Mouse (Mus musculus): ENCODE measurements at regions not wholly inside any gene's neighbourhood (a gene's known extent, or its start where the extent isn't known, plus 50 kb on each side); places are given as distances from the start of the nearest gene placed in this dataset.
"Not testable (repeated sequence)": the region's sequence is repeated elsewhere in the genome, so short reads cannot be mapped to it uniquely, and the experiment has no call there.

DNA sequence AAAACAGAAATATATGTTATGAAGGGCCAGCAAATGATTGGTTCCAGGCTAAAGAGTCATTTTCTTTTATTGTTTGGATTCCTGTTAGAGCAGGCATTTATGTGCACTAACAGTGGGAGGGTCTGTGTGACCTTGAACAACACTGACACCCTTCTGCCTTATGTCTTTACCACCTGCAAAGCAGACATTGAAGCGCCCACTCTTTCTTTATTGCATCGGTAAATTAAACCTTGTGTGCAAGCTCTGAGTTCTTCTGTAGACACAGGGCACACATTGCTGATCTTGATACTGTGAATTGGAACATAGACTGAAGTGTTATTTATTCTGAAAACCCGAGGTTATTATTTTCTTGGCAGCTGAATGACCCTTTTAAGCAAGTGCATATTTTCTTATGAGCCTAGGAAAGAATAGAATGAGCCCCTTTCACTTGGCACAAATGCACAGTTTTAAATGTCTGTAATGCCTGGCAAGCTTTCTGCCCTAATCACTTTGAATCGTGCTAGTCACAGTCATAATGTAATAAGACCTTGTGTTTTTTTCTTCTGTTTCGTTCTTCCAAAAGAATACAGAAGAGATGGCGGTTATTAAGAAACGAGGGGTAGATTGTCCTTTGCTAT is 125.1 kb upstream of the Cobl start:
- no peaks in the 10 kb centered on the region for H3K9me3 ChIP-seq (ENCODE audit: control insufficient read depth, low read length)
- no peaks in the 10 kb centered on the region for H3K27me3 ChIP-seq (ENCODE audit: control insufficient read depth, insufficient read depth, low read length)
- no peak overlapping the region for H3K4me2 ChIP-seq (ENCODE audit: low read depth, severe bottlenecking)
- DNase-seq (ENCODE audit: low spot score) (no peak), ATAC-seq (ENCODE audit: insufficient number of reproducible peaks, low FRiP score, low TSS enrichment, low read depth) (0 out of 2 replicates have a peak, but pooled peaks have one; percentile 39)
- H3K4me3 ChIP-seq (ENCODE audit: low read depth, low read length), result no peak overlapping the region
- H3K4me1 ChIP-seq (ENCODE audit: control insufficient read depth, insufficient read depth, low read length), result no peaks in the 10 kb centered on the region
- H3K36me3 ChIP-seq (ENCODE audit: control insufficient read depth, insufficient read depth, low read length), result no peaks in the 10 kb centered on the region
- no peak overlapping the region for H3K27ac ChIP-seq (replicated peaks; ENCODE audit: low read depth, low read length)
- H3K9ac ChIP-seq (ENCODE audit: low read length), result no peak overlapping the region
- WGBS, result 68% methylated on average over 7 of the region's 7 CpGs

DNA sequence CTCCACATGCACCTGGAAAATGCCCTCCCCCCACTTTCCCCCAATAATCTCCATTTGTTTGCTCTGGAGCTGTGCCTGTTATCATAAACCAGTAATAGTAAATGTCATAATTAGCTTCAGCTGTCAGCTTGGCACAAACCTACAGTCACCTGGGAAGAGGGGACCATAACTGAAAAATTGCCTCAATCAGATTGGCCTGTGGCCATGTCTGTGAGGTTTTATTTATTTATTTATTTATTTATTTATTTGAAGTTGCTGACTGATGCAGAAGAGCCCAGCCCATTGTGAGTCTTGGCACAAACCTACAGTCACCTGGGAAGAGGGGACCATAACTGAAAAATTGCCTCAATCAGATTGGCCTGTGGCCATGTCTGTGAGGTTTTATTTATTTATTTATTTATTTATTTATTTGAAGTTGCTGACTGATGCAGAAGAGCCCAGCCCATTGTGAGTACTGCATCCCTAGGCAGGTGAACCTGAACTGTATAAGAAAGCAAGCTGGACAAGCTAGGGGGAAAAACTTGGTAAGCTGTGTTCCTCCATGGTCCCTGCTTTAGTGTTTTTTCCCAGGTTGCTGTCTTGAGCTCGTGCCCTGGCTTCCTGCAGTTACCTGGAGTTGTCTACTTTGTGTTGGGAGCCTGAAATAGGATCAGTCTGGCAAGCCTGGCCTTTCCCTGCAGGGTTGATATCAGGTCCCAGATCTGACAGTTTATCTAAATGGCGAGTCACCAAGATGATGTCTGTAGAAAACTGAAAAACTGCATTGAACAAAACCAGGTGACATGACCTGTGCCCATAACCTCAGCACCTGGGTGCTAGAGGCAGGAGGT is 120.3 kb upstream of the Cobl start:
- H3K27ac ChIP-seq (replicated peaks; ENCODE audit: low read depth, low read length), result not testable (repeated sequence)

DNA sequence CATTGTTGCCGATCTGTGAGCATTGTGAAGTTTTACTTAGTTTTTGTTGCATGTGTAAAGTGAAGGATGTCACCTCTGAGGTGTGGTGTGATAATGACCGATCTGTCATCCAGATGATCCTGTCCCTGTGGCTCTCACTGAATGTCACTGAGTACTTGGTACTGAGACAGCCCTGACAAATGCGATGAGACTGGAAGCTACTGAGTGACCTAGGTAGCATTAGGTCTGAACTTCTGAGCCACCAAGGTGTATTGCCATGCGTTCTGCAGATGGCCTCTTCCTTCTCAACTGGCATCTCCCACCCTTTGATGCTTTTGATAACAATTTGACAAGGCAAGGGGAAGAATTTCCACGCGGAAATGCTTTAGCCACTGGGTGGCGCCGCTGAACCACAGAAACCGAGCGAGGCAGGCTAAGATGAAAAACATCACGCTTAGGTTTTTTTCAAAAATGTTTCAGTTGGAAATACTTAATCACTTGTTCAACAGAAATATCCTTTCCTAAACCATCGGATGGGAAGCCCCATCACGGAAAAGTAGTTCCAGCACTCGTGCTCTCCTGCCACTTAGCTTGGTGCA is 114.3 kb upstream of the Cobl start:
- ATAC-seq (ENCODE audit: insufficient number of reproducible peaks, low FRiP score, low TSS enrichment, low read depth) (no peak), DNase-seq (ENCODE audit: low spot score) (peak; percentile 73)
- 43% methylated on average over 14 of the region's 14 CpGs for WGBS

More for the DNA sequence above, 120.3 kb upstream of the Cobl start:
- not testable (repeated sequence) for H3K36me3 ChIP-seq (ENCODE audit: control insufficient read depth, insufficient read depth, low read length); H3K27me3 ChIP-seq (ENCODE audit: control insufficient read depth, insufficient read depth, low read length); H3K4me1 ChIP-seq (ENCODE audit: control insufficient read depth, insufficient read depth, low read length); H3K4me3 ChIP-seq (ENCODE audit: low read depth, low read length); H3K4me2 ChIP-seq (ENCODE audit: low read depth, severe bottlenecking); H3K9me3 ChIP-seq (ENCODE audit: control insufficient read depth, low read length); H3K9ac ChIP-seq (ENCODE audit: low read length); ATAC-seq (ENCODE audit: insufficient number of reproducible peaks, low FRiP score, low TSS enrichment, low read depth); DNase-seq (ENCODE audit: low spot score)
- 83% methylated on average over 2 of the region's 2 CpGs for WGBS

DNA sequence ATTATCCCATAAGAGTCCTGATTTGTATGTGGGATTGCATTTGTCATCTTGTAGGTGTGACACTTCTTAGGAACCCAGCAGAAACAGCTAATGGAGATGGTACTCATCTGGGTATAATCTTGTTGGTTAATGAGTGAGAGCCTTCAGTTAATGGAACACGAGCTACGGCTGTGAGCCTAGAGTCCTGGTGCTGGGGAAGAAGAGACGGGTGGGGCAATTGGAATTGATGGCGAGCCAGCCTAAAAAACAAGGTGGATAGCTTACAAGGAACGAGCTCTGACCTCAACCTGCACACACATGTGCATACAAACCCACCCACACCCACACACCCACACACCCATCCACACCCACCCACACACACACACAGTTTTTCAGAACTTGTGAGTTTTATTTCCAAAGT is 94.9 kb upstream of the Cobl start:
- DNase-seq (ENCODE audit: low spot score), result no peak
- Histone ChIP-seq H3K4me2 (ENCODE audit: low read depth, severe bottlenecking) (no peak overlapping the region), H3K27ac (replicated peaks; ENCODE audit: low read depth, low read length) (no peak overlapping the region), H3K4me3 (ENCODE audit: low read depth, low read length) (no peak overlapping the region), H3K4me1 (ENCODE audit: control insufficient read depth, insufficient read depth, low read length) (no peaks in the 10 kb centered on the region), H3K9ac (ENCODE audit: low read length) (no peak overlapping the region), H3K9me3 (ENCODE audit: control insufficient read depth, low read length) (no peaks in the 10 kb centered on the region), H3K36me3 (ENCODE audit: control insufficient read depth, insufficient read depth, low read length) (no peaks in the 10 kb centered on the region), H3K27me3 (ENCODE audit: control insufficient read depth, insufficient read depth, low read length) (no peaks in the 10 kb centered on the region)
- 81% methylated on average over 5 of the region's 5 CpGs for WGBS
- ATAC-seq (ENCODE audit: insufficient number of reproducible peaks, low FRiP score, low TSS enrichment, low read depth), result no peak

More for the DNA sequence above, 114.3 kb upstream of the Cobl start:
- H3K36me3 ChIP-seq (ENCODE audit: control insufficient read depth, insufficient read depth, low read length), result no peaks in the 10 kb centered on the region
- H3K27ac ChIP-seq (replicated peaks; ENCODE audit: low read depth, low read length), result no peak overlapping the region
- H3K4me2 ChIP-seq (ENCODE audit: low read depth, severe bottlenecking), result no peak overlapping the region
- H3K4me1 ChIP-seq (ENCODE audit: control insufficient read depth, insufficient read depth, low read length), result no peaks in the 10 kb centered on the region
- no peaks in the 10 kb centered on the region; the same call in 1 of the 2 replicates for H3K9me3 ChIP-seq (ENCODE audit: control insufficient read depth, low read length)
- no peak overlapping the region for H3K9ac ChIP-seq (ENCODE audit: low read length)
- no peaks in the 10 kb centered on the region for H3K27me3 ChIP-seq (ENCODE audit: control insufficient read depth, insufficient read depth, low read length)
- H3K4me3 ChIP-seq (ENCODE audit: low read depth, low read length), result no peak overlapping the region

DNA sequence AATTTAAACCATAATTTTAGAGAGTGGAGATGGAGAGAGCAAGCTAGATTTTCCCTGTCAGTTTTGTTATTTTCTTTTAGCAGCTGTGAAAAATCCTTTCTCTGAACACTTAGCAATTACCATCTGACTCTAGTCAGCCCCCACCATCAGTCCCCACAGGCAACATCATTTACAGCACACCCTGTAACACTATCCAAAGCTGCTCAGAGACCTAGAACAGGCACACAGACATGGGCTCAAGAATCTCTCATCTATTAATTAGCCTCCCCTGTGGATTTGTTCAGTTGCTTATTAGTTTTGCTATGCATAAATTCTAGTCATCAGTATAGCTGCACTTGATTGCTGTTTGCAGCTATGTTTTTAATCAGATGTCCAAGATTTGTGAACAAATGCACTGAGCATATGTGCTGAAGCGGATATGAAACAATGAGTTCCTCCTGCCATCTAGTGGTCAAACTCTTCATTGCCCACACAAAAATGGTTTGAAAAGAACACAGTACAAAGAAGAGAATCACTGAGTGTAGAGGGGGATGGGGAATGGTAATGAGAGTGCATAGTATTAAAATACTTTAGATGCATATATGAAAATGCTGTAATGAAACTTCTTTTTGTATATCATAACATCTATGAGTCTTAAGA is 94.4 kb upstream of the Cobl start:
- Histone ChIP-seq H3K36me3 (ENCODE audit: control insufficient read depth, insufficient read depth, low read length) (no peaks in the 10 kb centered on the region), H3K4me3 (ENCODE audit: low read depth, low read length) (no peak overlapping the region), H3K4me1 (ENCODE audit: control insufficient read depth, insufficient read depth, low read length) (no peaks in the 10 kb centered on the region), H3K27ac (replicated peaks; ENCODE audit: low read depth, low read length) (no peak overlapping the region), H3K9ac (ENCODE audit: low read length) (no peak overlapping the region), H3K9me3 (ENCODE audit: control insufficient read depth, low read length) (no peaks in the 10 kb centered on the region), H3K4me2 (ENCODE audit: low read depth, severe bottlenecking) (no peak overlapping the region), H3K27me3 (ENCODE audit: control insufficient read depth, insufficient read depth, low read length) (no peaks in the 10 kb centered on the region)
- 22% methylated on average over 1 of the region's 1 CpGs for WGBS
- peak; percentile 34 for DNase-seq (ENCODE audit: low spot score)
- peak; percentile 87 for ATAC-seq (ENCODE audit: insufficient number of reproducible peaks, low FRiP score, low TSS enrichment, low read depth)

DNA sequence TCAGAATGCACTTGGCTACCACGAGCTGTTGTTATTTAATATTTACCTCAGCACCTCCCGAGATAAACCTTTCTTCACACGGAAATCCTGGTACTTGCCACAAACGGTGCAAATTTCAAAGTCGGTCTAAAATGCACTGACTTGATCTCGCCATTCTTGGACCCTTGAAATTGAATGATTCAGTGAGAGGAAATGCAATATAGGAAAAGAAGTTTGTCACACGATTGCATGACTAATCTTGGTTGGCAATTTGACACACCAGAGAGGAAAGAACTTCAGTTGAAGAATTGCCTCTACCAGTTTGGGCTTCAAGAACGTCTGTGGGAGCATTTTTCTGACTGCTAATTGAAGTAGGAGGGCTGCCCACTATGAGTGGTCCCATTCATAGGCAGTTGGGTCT is 93.4 kb upstream of the Cobl start:
- Histone ChIP-seq H3K9ac (ENCODE audit: low read length) (no peak overlapping the region), H3K4me2 (ENCODE audit: low read depth, severe bottlenecking) (no peak overlapping the region), H3K4me1 (ENCODE audit: control insufficient read depth, insufficient read depth, low read length) (no peaks in the 10 kb centered on the region), H3K4me3 (ENCODE audit: low read depth, low read length) (no peak overlapping the region), H3K36me3 (ENCODE audit: control insufficient read depth, insufficient read depth, low read length) (no peaks in the 10 kb centered on the region), H3K27ac (replicated peaks; ENCODE audit: low read depth, low read length) (no peak overlapping the region), H3K9me3 (ENCODE audit: control insufficient read depth, low read length) (no peaks in the 10 kb centered on the region), H3K27me3 (ENCODE audit: control insufficient read depth, insufficient read depth, low read length) (no peaks in the 10 kb centered on the region)
- WGBS, result 86% methylated on average over 8 of the region's 8 CpGs
- ATAC-seq (ENCODE audit: insufficient number of reproducible peaks, low FRiP score, low TSS enrichment, low read depth) (no peak), DNase-seq (ENCODE audit: low spot score) (no peak)

DNA sequence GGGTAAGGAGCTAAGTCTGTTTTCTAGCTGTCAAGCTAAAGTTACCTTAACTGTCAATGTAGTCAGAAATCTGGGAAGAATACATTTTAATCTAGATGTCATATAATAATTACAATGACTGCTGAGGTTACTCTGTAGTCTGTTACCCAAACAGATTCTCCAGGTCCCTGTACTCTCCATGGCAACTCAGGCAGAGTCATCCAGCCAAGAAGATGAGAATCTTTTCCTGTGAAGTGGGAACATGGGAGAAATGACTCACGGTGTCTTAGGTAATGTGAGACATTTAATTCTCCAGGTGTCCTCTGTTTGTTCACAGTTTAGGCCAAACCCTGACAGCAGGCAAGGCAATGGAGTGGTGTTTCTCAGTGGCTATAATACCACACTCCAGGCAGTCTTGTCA is 81.0 kb upstream of the Cobl start:
- H3K27ac ChIP-seq (replicated peaks; ENCODE audit: low read depth, low read length), result no peak overlapping the region
- H3K4me3 ChIP-seq (ENCODE audit: low read depth, low read length), result no peak overlapping the region
- ATAC-seq (ENCODE audit: insufficient number of reproducible peaks, low FRiP score, low TSS enrichment, low read depth), result no peak
- no peaks in the 10 kb centered on the region for H3K4me1 ChIP-seq (ENCODE audit: control insufficient read depth, insufficient read depth, low read length)
- no peaks in the 10 kb centered on the region for H3K27me3 ChIP-seq (ENCODE audit: control insufficient read depth, insufficient read depth, low read length)
- no peaks in the 10 kb centered on the region for H3K36me3 ChIP-seq (ENCODE audit: control insufficient read depth, insufficient read depth, low read length)
- no peaks in the 10 kb centered on the region for H3K9me3 ChIP-seq (ENCODE audit: control insufficient read depth, low read length)
- 90% methylated on average over 1 of the region's 1 CpGs for WGBS
- no peak overlapping the region for H3K9ac ChIP-seq (ENCODE audit: low read length)
- no peak overlapping the region for H3K4me2 ChIP-seq (ENCODE audit: low read depth, severe bottlenecking)
- no peak for DNase-seq (ENCODE audit: low spot score)

DNA sequence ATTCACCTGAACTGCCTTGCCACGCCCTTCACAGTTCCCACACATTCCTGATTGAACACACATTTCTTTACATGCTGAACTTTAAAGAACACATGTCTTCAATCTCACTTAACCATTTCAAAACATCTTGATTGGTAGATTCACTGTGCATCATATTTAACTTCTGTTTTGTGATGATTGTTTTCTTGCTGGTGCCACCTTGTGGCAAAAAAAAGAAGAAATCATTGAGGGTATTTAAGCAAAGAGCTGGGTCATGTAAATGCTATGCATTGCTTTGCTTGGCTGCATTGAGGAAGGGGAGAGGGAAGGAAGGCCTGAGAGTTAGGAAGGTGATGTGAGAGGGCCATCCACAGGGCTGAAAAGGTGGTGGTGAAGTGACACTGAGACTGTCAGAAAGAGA is 78.3 kb upstream of the Cobl start:
- H3K27me3 ChIP-seq (ENCODE audit: control insufficient read depth, insufficient read depth, low read length), result no peaks in the 10 kb centered on the region
- no peaks in the 10 kb centered on the region for H3K9me3 ChIP-seq (ENCODE audit: control insufficient read depth, low read length)
- 51% methylated on average over 1 of the region's 1 CpGs for WGBS
- H3K4me3 ChIP-seq (ENCODE audit: low read depth, low read length), result no peak overlapping the region
- H3K4me2 ChIP-seq (ENCODE audit: low read depth, severe bottlenecking), result no peak overlapping the region
- ATAC-seq (ENCODE audit: insufficient number of reproducible peaks, low FRiP score, low TSS enrichment, low read depth) (no peak), DNase-seq (ENCODE audit: low spot score) (no peak)
- no peaks in the 10 kb centered on the region for H3K4me1 ChIP-seq (ENCODE audit: control insufficient read depth, insufficient read depth, low read length)
- no peaks in the 10 kb centered on the region for H3K36me3 ChIP-seq (ENCODE audit: control insufficient read depth, insufficient read depth, low read length)
- H3K9ac ChIP-seq (ENCODE audit: low read length), result no peak overlapping the region
- no peak overlapping the region for H3K27ac ChIP-seq (replicated peaks; ENCODE audit: low read depth, low read length)
